Mouse (Mus musculus) urinary bladder, postnatal 0 days (tissue): ENCODE data around the gene Scn3a. TPM values are rescaled to one million over a fixed set of nuclear protein-coding genes. Genes with fewer than 3 reads are reported as not detected.

ENCODE experiments used
- polyA plus RNA-seq: library from polyadenylated mRNA; unstranded; fragments of >200 nt; fragmentation: Nextera tagmentation; extraction: Ambion mirVana; gene quantifications from 2 replicates; pipeline ENCODE4 v1.2.1, GENCODE M21; 2015

The Scn3a gene
- polyA plus RNA-seq: 0.02 and 0.06 TPM in 2 replicates

DNA sequence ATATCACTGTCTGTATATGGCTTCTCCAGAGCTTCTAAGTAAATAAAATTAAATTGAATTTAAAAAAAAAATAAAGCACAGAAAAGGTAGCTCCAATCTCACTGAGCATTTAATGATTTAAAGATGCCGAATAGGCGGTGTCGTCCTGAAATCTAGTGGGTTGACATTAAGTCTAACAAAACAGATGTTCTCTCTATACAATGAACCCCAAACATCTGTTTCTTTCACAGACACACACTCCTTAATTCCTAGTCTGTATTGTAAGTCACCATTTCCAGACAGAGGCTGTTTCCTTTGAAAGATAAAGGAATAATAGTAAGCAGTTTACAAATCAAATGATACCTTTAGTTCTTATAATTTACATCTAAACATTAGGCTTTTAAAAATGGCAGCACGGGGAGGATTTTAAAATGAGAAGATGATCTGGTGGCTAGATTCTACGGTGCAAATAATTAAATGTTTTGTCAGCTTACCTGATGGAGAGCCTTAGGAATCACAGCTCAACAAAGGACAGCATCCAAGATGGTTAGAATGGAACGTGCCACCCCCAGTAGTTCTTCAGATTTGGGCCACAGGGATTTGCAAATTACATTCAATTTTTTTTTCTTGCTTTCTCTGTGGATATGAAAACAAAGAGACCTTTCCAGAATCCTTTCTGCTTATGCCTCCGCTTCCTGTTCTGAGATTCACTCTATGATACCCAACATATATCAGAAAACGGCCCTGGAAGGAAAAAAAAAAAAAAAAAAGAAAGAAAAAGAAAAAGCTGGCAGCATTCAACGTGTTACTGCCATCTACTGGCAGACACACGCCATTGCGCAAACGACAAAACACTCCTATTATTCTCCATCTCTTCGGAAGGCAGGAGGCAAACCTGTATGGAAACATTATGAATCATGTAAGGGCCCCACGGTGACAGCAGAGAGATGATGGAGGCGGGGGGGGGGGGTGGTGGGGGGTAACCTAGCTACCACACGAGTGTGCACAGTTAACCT lies at the start of gene Scn3a:
TSS of gene Scn3a (minus strand) at position 835 of the 995 bp plus-strand sequence.

Other genes starting within 250 kb of the Scn3a start
- 0.22 and 0.60 TPM in 2 replicates for gene Slc38a11, start 203.6 kb downstream of the Scn3a start, polyA plus RNA-seq
- gene Scn2a, start 53.1 kb upstream of the Scn3a start, polyA plus RNA-seq: 1.9 and 3.2 TPM in 2 replicates